Mouse (Mus musculus): Measurements from ENCODE around the gene Actn1. TPM values are rescaled to one million over a fixed set of nuclear protein-coding genes. Genes with fewer than 3 reads are reported as not detected.

Actn1 gene
- polyA plus RNA-seq, 1 experiment from 2014 or later: 28.7 TPM

- Histone ChIP-seq H3K27me3 (replicated peaks; ENCODE audit: control insufficient read depth, insufficient read depth, low read length) (no peaks in the 10 kb centered on the region), H3K9me3 (ENCODE audit: control insufficient read depth) (no peaks in the 10 kb centered on the region), H3K36me3 (ENCODE audit: control insufficient read depth, insufficient read depth) (no peaks in the 10 kb centered on the region), H3K27ac (ENCODE audit: low read depth, low read length) (peak overlapping the region; percentile 80), H3K4me3 (ENCODE audit: low read depth, low read length) (no peak overlapping the region), H3K4me1 (replicated peaks; ENCODE audit: control insufficient read depth, insufficient read depth, low read length) (peaks cover 49% of the 10 kb centered on the region), H3K4me2 (replicated peaks; ENCODE audit: low read depth) (peak overlapping the region; percentile 37; the same call in 1 of the 2 replicates), H3K9ac (ENCODE audit: low read depth, low read length) (no peak overlapping the region)
- 38% methylated on average over 4 of the region's 4 CpGs for WGBS
- peak; percentile 31; the same call in 1 of the 2 replicates for ATAC-seq
- TF ChIP-seq CTCF (IDR thresholded peaks at IDR 0.05; ENCODE audit: low read depth): no peak
These were observed 42.0 kb downstream of the Actn1 start for GRCm38 (mm10) chr12:80218045-80218611.

- WGBS: 43% methylated on average over 3 of the region's 3 CpGs
- H3K9ac ChIP-seq (ENCODE audit: low read depth, low read length): no peak overlapping the region
- H3K36me3 ChIP-seq (ENCODE audit: control insufficient read depth, insufficient read depth): no peaks in the 10 kb centered on the region
- no peaks in the 10 kb centered on the region for H3K9me3 ChIP-seq (ENCODE audit: control insufficient read depth)
- no peak for ATAC-seq
- H3K4me1 ChIP-seq (replicated peaks; ENCODE audit: control insufficient read depth, insufficient read depth, low read length): peaks cover 43% of the 10 kb centered on the region
- no peaks in the 10 kb centered on the region for H3K27me3 ChIP-seq (replicated peaks; ENCODE audit: control insufficient read depth, insufficient read depth, low read length)
- H3K4me2 ChIP-seq (replicated peaks; ENCODE audit: low read depth): no peak overlapping the region
- no peak for TF ChIP-seq CTCF (IDR thresholded peaks at IDR 0.05; ENCODE audit: low read depth)
- no peak overlapping the region for H3K4me3 ChIP-seq (ENCODE audit: low read depth, low read length)
- peak overlapping the region; percentile 78; the same call in 1 of the 2 replicates for H3K27ac ChIP-seq (ENCODE audit: low read depth, low read length)
These were observed 43.1 kb downstream of the Actn1 start for GRCm38 (mm10) chr12:80217049-80217448.

GRCm38 (mm10) chr12:80216258-80216881 lies 43.8 kb downstream of the Actn1 start:
- ATAC-seq: peak; percentile 52

GRCm38 (mm10) chr12:80213810-80214209 lies 46.4 kb downstream of the Actn1 start:
- peaks cover 29% of the 10 kb centered on the region for H3K4me1 ChIP-seq (replicated peaks; ENCODE audit: control insufficient read depth, insufficient read depth, low read length)
- no peak overlapping the region for H3K4me2 ChIP-seq (replicated peaks; ENCODE audit: low read depth)
- H3K36me3 ChIP-seq (ENCODE audit: control insufficient read depth, insufficient read depth): peaks cover 5% of the 10 kb centered on the region; the same call in 1 of the 2 replicates
- no peak overlapping the region for H3K4me3 ChIP-seq (ENCODE audit: low read depth, low read length)
- no peaks in the 10 kb centered on the region for H3K27me3 ChIP-seq (replicated peaks; ENCODE audit: control insufficient read depth, insufficient read depth, low read length)
- H3K27ac ChIP-seq (ENCODE audit: low read depth, low read length): no peak overlapping the region
- ATAC-seq: no peak
- 54% methylated on average over 8 of the region's 8 CpGs for WGBS
- H3K9ac ChIP-seq (ENCODE audit: low read depth, low read length): no peak overlapping the region
- H3K9me3 ChIP-seq (ENCODE audit: control insufficient read depth): no peaks in the 10 kb centered on the region
- TF ChIP-seq CTCF (IDR thresholded peaks at IDR 0.05; ENCODE audit: low read depth): no peak

More at GRCm38 (mm10) chr12:80216258-80216881, 43.8 kb downstream of the Actn1 start:
- Histone ChIP-seq H3K4me2 (replicated peaks; ENCODE audit: low read depth) (peak overlapping the region; percentile 33), H3K27ac (ENCODE audit: low read depth, low read length) (peak overlapping the region; percentile 78), H3K36me3 (ENCODE audit: control insufficient read depth, insufficient read depth) (no peaks in the 10 kb centered on the region), H3K4me1 (replicated peaks; ENCODE audit: control insufficient read depth, insufficient read depth, low read length) (peaks cover 43% of the 10 kb centered on the region), H3K27me3 (replicated peaks; ENCODE audit: control insufficient read depth, insufficient read depth, low read length) (no peaks in the 10 kb centered on the region), H3K4me3 (ENCODE audit: low read depth, low read length) (no peak overlapping the region), H3K9me3 (ENCODE audit: control insufficient read depth) (no peaks in the 10 kb centered on the region), H3K9ac (ENCODE audit: low read depth, low read length) (no peak overlapping the region)
- WGBS: 16% methylated on average over 6 of the region's 6 CpGs
- no peak for TF ChIP-seq CTCF (IDR thresholded peaks at IDR 0.05; ENCODE audit: low read depth)

- Histone ChIP-seq H3K27ac (ENCODE audit: low read depth, low read length) (no peak overlapping the region), H3K4me2 (replicated peaks; ENCODE audit: low read depth) (no peak overlapping the region), H3K36me3 (ENCODE audit: control insufficient read depth, insufficient read depth) (peaks cover 10% of the 10 kb centered on the region; the same call in 1 of the 2 replicates), H3K4me3 (ENCODE audit: low read depth, low read length) (no peak overlapping the region), H3K4me1 (replicated peaks; ENCODE audit: control insufficient read depth, insufficient read depth, low read length) (peaks cover 25% of the 10 kb centered on the region), H3K9me3 (ENCODE audit: control insufficient read depth) (no peaks in the 10 kb centered on the region), H3K27me3 (replicated peaks; ENCODE audit: control insufficient read depth, insufficient read depth, low read length) (no peaks in the 10 kb centered on the region), H3K9ac (ENCODE audit: low read depth, low read length) (no peak overlapping the region)
- no peak for ATAC-seq
- 30% methylated on average over 4 of the region's 4 CpGs for WGBS
- TF ChIP-seq CTCF (IDR thresholded peaks at IDR 0.05; ENCODE audit: low read depth): no peak
These were observed 46.9 kb downstream of the Actn1 start for GRCm38 (mm10) chr12:80213263-80213662.

- no peaks in the 10 kb centered on the region for H3K9me3 ChIP-seq (ENCODE audit: control insufficient read depth)
- no peak for ATAC-seq
- 41% methylated on average over 4 of the region's 4 CpGs for WGBS
- no peaks in the 10 kb centered on the region for H3K27me3 ChIP-seq (replicated peaks; ENCODE audit: control insufficient read depth, insufficient read depth, low read length)
- no peak overlapping the region for H3K4me2 ChIP-seq (replicated peaks; ENCODE audit: low read depth)
- no peak overlapping the region for H3K9ac ChIP-seq (ENCODE audit: low read depth, low read length)
- no peak overlapping the region for H3K27ac ChIP-seq (ENCODE audit: low read depth, low read length)
- peaks cover 25% of the 10 kb centered on the region for H3K36me3 ChIP-seq (ENCODE audit: control insufficient read depth, insufficient read depth)
- TF ChIP-seq CTCF (IDR thresholded peaks at IDR 0.05; ENCODE audit: low read depth): no peak
- H3K4me3 ChIP-seq (ENCODE audit: low read depth, low read length): no peak overlapping the region
- H3K4me1 ChIP-seq (replicated peaks; ENCODE audit: control insufficient read depth, insufficient read depth, low read length): peaks cover 7% of the 10 kb centered on the region; the same call in 1 of the 2 replicates
These were observed 49.2 kb downstream of the Actn1 start for GRCm38 (mm10) chr12:80210791-80211612.
